Mouse (Mus musculus): ENCODE measurements at regions not wholly inside any gene's neighbourhood (a gene's known extent, or its start where the extent isn't known, plus 50 kb on each side); places are given as distances from the start of the nearest gene placed in this dataset.

DNA sequence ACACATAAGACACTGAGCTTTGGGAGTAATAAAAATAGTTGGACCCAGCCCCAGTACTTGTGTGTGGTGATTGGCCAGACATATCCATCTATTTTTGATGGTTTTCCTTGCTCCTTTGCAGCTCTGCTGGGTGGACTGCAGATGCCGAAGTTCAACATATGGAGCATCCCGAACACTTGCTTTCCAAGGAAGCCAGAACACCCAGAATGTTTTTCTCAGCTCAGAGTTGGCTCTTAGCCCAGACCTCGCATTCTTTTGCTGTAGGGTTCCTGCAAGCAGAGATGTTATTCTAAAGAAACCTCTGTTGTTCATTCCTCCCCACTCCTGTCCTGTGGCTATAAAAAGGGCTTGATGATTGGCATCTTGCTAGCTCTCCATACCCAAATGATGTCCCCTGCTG lies 275.3 kb upstream of the Vstm2b start:
- WGBS: 33% methylated on average over 3 of the region's 3 CpGs
- H3K4me3 ChIP-seq (replicated peaks): no peak overlapping the region
- H3K4me2 ChIP-seq: no peak overlapping the region
- no peaks in the 10 kb centered on the region for H3K36me3 ChIP-seq
- H3K9ac ChIP-seq: no peak overlapping the region
- no peaks in the 10 kb centered on the region for H3K9me3 ChIP-seq
- no peak overlapping the region for H3K27ac ChIP-seq
- H3K4me1 ChIP-seq: no peaks in the 10 kb centered on the region
- ATAC-seq (ENCODE audit: insufficient read depth, low FRiP score, low read depth): no peak
- H3K27me3 ChIP-seq (replicated peaks): no peaks in the 10 kb centered on the region

DNA sequence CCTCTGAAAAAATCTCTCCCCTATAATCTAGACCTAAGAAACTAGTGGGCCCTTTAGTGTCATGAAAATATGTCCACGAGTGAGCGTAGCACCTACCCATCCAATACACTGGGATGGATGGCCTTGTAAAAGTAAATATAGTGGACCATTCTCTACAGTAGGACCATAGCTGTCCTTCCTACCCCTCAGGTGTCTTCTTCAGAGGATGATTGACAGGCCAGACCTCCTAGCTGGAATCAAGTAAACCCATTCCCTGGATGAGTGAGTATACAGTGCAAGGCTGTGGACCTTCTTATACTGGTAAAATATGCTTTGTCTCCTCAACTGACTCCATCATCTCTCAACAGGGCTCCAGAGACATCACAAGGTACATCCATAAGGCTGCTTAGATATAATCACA lies 274.8 kb upstream of the Vstm2b start:
- Histone ChIP-seq H3K4me1 (no peaks in the 10 kb centered on the region), H3K9me3 (no peaks in the 10 kb centered on the region), H3K9ac (no peak overlapping the region), H3K4me3 (replicated peaks) (no peak overlapping the region), H3K27me3 (replicated peaks) (no peaks in the 10 kb centered on the region), H3K36me3 (no peaks in the 10 kb centered on the region), H3K27ac (no peak overlapping the region), H3K4me2 (no peak overlapping the region)
- no peak for ATAC-seq (ENCODE audit: insufficient read depth, low FRiP score, low read depth)
- 89% methylated on average over 2 of the region's 2 CpGs for WGBS

DNA sequence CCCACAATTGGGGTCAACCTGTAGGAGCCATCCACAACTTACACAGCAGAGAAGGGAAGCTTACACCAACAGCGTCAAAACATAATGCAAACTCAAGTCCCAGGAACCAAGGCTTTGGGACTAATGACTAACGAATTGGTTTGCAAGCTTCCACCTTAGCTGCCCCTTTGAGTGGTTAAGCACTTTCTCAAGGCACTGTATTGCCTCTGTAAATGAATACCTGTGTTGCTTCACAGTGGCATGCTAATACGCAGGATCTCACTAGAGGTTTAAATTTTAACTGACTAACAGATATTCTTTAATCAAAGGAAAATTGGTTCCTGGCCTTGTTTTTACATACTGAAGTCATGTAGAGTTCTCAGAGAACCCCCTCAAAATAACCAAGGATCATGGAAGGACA lies 261.8 kb upstream of the Vstm2b start:
- Histone ChIP-seq H3K4me1 (no peaks in the 10 kb centered on the region), H3K9ac (no peak overlapping the region), H3K9me3 (no peaks in the 10 kb centered on the region), H3K4me3 (replicated peaks) (no peak overlapping the region), H3K27me3 (replicated peaks) (no peaks in the 10 kb centered on the region), H3K4me2 (no peak overlapping the region), H3K27ac (no peak overlapping the region), H3K36me3 (no peaks in the 10 kb centered on the region)
- ATAC-seq (ENCODE audit: insufficient read depth, low FRiP score, low read depth): no peak
- WGBS: 79% methylated on average over 3 of the region's 3 CpGs

DNA sequence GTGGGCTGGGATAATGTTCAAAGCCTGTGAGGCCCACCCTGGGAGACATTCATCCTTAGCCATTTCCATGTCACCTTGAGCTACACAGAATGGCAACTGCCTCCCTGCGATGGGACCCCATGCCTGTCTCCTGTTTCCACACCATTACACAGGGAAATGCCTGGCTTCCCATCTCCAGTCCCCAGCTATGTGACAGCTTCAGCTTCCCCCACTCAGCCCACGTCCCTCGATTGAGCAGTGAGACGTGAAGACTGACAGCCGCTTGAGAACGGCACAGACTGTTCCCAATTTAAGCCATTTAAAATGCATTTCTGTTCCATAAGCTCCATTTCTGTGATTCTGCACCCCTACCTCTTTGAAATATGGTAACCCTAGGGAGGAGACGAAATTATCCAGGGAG lies 243.1 kb upstream of the Vstm2b start:
- WGBS: 82% methylated on average over 7 of the region's 7 CpGs
- H3K4me2 ChIP-seq: no peak overlapping the region
- no peak overlapping the region for H3K4me3 ChIP-seq (replicated peaks)
- H3K27me3 ChIP-seq (replicated peaks): no peaks in the 10 kb centered on the region
- no peaks in the 10 kb centered on the region for H3K9me3 ChIP-seq
- no peaks in the 10 kb centered on the region for H3K4me1 ChIP-seq
- no peak overlapping the region for H3K27ac ChIP-seq
- no peaks in the 10 kb centered on the region for H3K36me3 ChIP-seq
- no peak overlapping the region for H3K9ac ChIP-seq
- no peak for ATAC-seq (ENCODE audit: insufficient read depth, low FRiP score, low read depth)

DNA sequence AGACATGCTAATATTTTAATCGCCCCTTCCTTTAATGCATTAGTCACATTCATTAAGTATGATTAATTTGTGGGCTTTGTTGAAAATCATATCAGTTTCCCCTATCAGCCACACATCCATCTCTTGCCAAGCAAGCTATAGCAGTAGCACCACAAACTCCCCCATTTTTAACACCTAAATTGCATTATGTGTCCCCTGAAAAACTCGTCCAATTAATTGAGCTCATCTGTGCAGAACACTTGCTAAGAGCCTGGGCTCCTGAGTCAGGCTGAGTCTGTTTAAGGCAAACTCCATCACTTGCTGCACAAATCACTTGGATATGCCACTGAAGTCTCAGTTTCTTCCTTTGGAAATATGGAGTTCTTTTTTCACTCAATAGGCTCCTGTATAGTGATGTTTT lies 242.7 kb upstream of the Vstm2b start:
- ATAC-seq (ENCODE audit: insufficient read depth, low FRiP score, low read depth): no peak
- Histone ChIP-seq H3K9me3 (no peaks in the 10 kb centered on the region), H3K4me2 (no peak overlapping the region), H3K27me3 (replicated peaks) (no peaks in the 10 kb centered on the region), H3K4me1 (no peaks in the 10 kb centered on the region), H3K27ac (no peak overlapping the region), H3K9ac (no peak overlapping the region), H3K36me3 (no peaks in the 10 kb centered on the region), H3K4me3 (replicated peaks) (no peak overlapping the region)
- 73% methylated on average over 2 of the region's 2 CpGs for WGBS

DNA sequence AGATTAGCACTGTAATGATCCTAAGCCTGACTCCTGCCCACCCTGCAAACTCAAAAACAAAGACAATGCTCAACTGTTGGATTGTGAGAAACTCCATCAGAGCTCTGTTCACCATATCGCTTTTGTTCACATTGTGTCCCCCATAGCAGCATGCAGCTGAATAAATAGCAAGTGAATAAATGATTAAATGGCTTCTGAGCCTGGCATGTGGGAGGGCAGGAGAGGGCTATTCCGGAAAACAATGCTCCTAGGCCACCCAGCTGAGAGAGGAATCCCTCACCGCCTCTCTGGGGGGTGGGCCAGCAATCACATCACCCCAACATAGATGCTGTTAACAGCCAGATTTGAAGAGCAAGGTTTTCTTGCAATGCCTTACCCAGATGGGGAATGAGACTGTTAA lies 238.5 kb upstream of the Vstm2b start:
- H3K27ac ChIP-seq: no peak overlapping the region
- no peaks in the 10 kb centered on the region for H3K36me3 ChIP-seq
- no peak overlapping the region for H3K4me2 ChIP-seq
- WGBS: 44% methylated on average over 3 of the region's 3 CpGs
- no peak for ATAC-seq (ENCODE audit: insufficient read depth, low FRiP score, low read depth)
- no peaks in the 10 kb centered on the region for H3K27me3 ChIP-seq (replicated peaks)
- no peaks in the 10 kb centered on the region for H3K9me3 ChIP-seq
- H3K4me3 ChIP-seq (replicated peaks): no peak overlapping the region
- H3K9ac ChIP-seq: no peak overlapping the region
- H3K4me1 ChIP-seq: no peaks in the 10 kb centered on the region

DNA sequence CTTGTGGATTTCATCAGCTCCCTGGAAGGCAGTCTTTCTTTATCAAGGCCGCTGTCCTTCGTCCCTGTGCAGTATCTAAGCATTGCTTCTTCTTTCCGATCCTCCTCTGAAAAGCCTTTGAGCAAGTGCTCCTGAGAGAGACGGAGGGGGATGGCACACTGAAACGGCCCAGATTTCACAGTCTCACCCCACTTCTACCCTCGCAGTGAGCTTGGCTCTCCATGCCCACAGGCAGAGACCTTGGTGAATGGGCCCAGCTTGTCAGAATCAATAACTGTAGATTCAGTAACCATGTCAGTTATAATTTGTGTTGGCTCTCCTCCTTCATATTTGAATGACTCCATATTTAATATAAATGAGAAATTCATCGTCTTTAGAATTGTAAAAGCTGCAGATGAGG lies 234.3 kb upstream of the Vstm2b start:
- no peaks in the 10 kb centered on the region for H3K4me1 ChIP-seq
- no peak overlapping the region for H3K9ac ChIP-seq
- 60% methylated on average over 7 of the region's 7 CpGs for WGBS
- ATAC-seq (ENCODE audit: insufficient read depth, low FRiP score, low read depth): no peak
- no peak overlapping the region for H3K27ac ChIP-seq
- H3K4me2 ChIP-seq: no peak overlapping the region
- no peaks in the 10 kb centered on the region for H3K9me3 ChIP-seq
- no peaks in the 10 kb centered on the region for H3K36me3 ChIP-seq
- no peaks in the 10 kb centered on the region for H3K27me3 ChIP-seq (replicated peaks)
- H3K4me3 ChIP-seq (replicated peaks): no peak overlapping the region

DNA sequence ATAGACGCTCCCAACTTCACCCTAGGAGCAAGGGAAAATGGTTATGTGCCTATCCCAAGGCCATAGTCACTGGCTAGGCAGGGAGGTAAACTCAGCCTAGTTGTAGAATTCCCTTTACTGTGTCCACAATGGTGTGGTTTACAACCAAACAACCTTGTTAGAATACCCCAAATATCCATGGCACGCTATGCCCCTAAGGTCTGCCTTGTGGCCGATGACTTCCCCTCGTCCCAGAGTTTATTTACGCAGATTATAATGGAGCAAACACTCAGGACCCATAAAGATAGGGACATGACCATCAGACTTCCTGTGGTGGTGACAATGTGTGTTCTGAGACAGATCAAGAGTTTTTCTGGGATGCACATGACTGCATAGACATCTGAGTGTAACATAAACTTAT lies 231.5 kb upstream of the Vstm2b start:
- no peak overlapping the region for H3K9ac ChIP-seq
- H3K27ac ChIP-seq: no peak overlapping the region
- 79% methylated on average over 5 of the region's 5 CpGs for WGBS
- no peaks in the 10 kb centered on the region for H3K27me3 ChIP-seq (replicated peaks)
- no peak overlapping the region for H3K4me2 ChIP-seq
- no peak overlapping the region for H3K4me3 ChIP-seq (replicated peaks)
- H3K4me1 ChIP-seq: no peaks in the 10 kb centered on the region
- no peaks in the 10 kb centered on the region for H3K9me3 ChIP-seq
- no peaks in the 10 kb centered on the region for H3K36me3 ChIP-seq
- no peak for ATAC-seq (ENCODE audit: insufficient read depth, low FRiP score, low read depth)

DNA sequence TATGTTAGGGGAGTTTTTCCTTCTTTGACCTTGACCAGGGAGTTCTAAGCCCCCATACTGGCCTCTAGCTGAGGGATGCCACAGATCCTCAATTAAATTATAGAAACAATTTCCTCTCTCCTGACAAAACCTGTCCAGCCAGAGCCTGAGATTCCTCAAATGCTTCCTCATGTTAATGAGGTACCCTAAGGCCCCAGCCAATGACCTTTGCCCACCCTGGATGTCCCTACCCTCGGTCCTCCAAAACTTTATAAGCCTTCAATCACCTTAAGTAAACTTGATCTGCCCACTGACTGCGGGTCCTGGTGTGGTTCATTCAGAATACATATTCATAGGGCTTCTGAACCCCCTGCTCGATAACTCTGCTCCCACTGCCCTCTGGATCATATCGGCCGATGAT lies 227.7 kb upstream of the Vstm2b start:
- no peaks in the 10 kb centered on the region for H3K9me3 ChIP-seq
- no peaks in the 10 kb centered on the region for H3K4me1 ChIP-seq
- 69% methylated on average over 5 of the region's 5 CpGs for WGBS
- no peak overlapping the region for H3K27ac ChIP-seq
- no peak overlapping the region for H3K4me2 ChIP-seq
- H3K4me3 ChIP-seq (replicated peaks): no peak overlapping the region
- no peak for ATAC-seq (ENCODE audit: insufficient read depth, low FRiP score, low read depth)
- H3K36me3 ChIP-seq: no peaks in the 10 kb centered on the region
- no peaks in the 10 kb centered on the region for H3K27me3 ChIP-seq (replicated peaks)
- no peak overlapping the region for H3K9ac ChIP-seq

DNA sequence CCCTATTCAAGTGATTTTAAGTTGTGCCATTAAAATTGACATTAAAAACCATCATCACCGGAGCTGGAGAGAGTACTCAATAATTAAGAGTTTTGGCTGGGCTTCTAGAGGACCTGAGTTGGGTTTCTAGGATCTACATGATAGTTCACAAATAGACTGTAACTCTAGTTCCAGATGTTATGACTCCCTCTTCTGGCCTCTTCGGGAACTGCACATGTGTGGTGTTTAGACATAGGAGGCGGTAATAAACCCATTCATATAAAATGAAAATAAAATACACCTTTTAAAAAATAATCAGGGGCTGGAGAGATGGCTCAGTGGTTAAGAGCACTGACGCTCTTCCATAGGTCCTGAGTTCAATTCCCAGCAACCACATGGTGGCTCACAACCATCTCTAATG lies 227.1 kb upstream of the Vstm2b start:
- WGBS: 93% methylated on average over 4 of the region's 4 CpGs

DNA sequence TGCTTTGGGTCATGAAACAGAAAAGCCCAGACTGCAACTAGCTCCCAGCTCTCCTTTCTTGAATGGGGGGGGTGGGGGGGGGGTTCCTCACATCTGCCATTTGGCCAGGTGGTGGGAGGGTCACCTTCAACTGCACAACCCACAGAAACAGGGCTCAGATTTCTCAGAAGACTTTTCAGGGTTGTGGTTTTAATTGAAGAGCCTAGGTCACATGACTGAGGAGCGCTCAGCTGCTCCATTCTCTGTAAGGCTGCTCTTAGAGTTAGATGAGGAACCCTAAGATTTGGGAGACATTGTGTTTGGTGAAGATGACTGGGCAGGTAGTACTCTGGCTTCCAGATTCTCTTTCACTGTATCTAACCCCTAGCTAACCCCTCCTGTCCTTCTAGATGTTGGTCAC lies 225.8 kb upstream of the Vstm2b start:
- ATAC-seq (ENCODE audit: insufficient read depth, low FRiP score, low read depth): no peak
- Histone ChIP-seq H3K27me3 (replicated peaks) (no peaks in the 10 kb centered on the region), H3K4me2 (no peak overlapping the region), H3K4me1 (no peaks in the 10 kb centered on the region), H3K9ac (no peak overlapping the region), H3K4me3 (replicated peaks) (no peak overlapping the region), H3K9me3 (no peaks in the 10 kb centered on the region), H3K36me3 (no peaks in the 10 kb centered on the region), H3K27ac (no peak overlapping the region)
- 89% methylated on average over 1 of the region's 1 CpGs for WGBS

More for the DNA sequence above, 227.1 kb upstream of the Vstm2b start:
- H3K36me3 ChIP-seq: no peaks in the 10 kb centered on the region
- H3K4me1 ChIP-seq: no peaks in the 10 kb centered on the region
- H3K27ac ChIP-seq: no peak overlapping the region
- no peak for ATAC-seq (ENCODE audit: insufficient read depth, low FRiP score, low read depth)
- H3K9me3 ChIP-seq: no peaks in the 10 kb centered on the region
- H3K9ac ChIP-seq: no peak overlapping the region
- H3K4me2 ChIP-seq: no peak overlapping the region
- no peak overlapping the region for H3K4me3 ChIP-seq (replicated peaks)
- no peaks in the 10 kb centered on the region for H3K27me3 ChIP-seq (replicated peaks)

DNA sequence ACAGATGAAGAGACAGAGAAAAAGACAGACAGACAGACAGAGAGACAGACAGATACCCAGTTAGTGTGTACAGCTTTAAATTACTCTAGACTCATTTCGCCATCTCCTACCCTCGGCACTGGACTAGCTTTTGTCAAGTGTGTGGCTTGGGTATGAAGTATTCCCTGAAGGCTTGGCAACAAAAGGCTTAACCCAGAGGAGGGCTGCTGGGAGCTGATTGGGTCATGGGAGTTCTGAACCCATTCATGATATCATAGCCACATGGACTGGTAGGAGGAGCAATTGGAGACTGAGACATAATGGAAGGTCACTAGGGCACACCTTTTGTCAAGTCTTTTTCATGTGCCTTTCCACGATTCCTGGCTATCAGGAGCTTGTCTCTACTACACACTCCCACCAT lies 223.7 kb upstream of the Vstm2b start:
- Histone ChIP-seq H3K4me2 (no peak overlapping the region), H3K36me3 (no peaks in the 10 kb centered on the region), H3K27ac (no peak overlapping the region), H3K4me1 (no peaks in the 10 kb centered on the region), H3K9me3 (no peaks in the 10 kb centered on the region), H3K4me3 (replicated peaks) (no peak overlapping the region), H3K9ac (no peak overlapping the region), H3K27me3 (replicated peaks) (no peaks in the 10 kb centered on the region)
- no peak for ATAC-seq (ENCODE audit: insufficient read depth, low FRiP score, low read depth)
- 78% methylated on average over 3 of the region's 3 CpGs for WGBS

DNA sequence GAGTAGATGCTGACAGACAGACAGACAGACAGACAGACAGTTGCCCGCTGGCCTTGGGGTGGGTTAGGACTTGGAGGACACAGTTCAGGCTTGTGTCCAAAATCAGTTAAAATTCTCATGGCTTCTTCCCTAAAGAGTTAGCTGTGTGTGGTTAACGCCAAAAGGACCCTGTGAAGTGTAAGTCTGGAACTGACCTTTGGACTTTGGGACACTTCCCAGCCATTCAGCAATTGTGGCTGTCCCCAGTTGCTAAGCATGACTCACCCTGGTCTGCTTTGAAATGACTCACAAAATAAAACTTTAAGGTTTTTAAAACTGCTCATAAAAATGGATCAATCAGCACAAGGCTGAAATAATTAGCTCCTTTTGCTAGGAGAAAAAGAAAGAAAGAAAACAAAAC lies 220.5 kb upstream of the Vstm2b start:
- H3K27ac ChIP-seq: no peak overlapping the region
- 65% methylated on average over 2 of the region's 2 CpGs for WGBS

More for the DNA sequence above, 220.5 kb upstream of the Vstm2b start:
- H3K36me3 ChIP-seq: no peaks in the 10 kb centered on the region
- H3K4me2 ChIP-seq: no peak overlapping the region
- H3K4me3 ChIP-seq (replicated peaks): no peak overlapping the region
- H3K27me3 ChIP-seq (replicated peaks): no peaks in the 10 kb centered on the region
- no peak overlapping the region for H3K9ac ChIP-seq
- H3K4me1 ChIP-seq: no peaks in the 10 kb centered on the region
- H3K9me3 ChIP-seq: no peaks in the 10 kb centered on the region
- peak; percentile 87 for ATAC-seq (ENCODE audit: insufficient read depth, low FRiP score, low read depth)

Data from stomach, embryonic 15.5 days (tissue).